Mouse (Mus musculus): ENCODE measurements around the gene Get4.
A peak's percentile ranks its signal among the peaks of the same experiment; 100 is the strongest.

- TF ChIP-seq CTCF (IDR thresholded peaks at IDR 0.05; ENCODE audit: borderline replicate concordance, insufficient read depth, low read length) (peak; percentile 15; the same call in 1 of the 2 replicates), POLR2A (IDR thresholded peaks at IDR 0.05; ENCODE audit: low read depth, low read length) (no peak)
Measured at GRCm38 (mm10) chr5:139208871-139209684, 43.0 kb upstream of the Get4 start.

Measured in embryonic fibroblast, embryonic 13.5 days (primary cell).